Mouse (Mus musculus): ENCODE measurements at regions not wholly inside any gene's neighbourhood (a gene's known extent, or its start where the extent isn't known, plus 50 kb on each side); places are given as distances from the start of the nearest gene placed in this dataset.

GRCm38 (mm10) chr7:145111252-145112131 is 96.4 kb downstream of the 1810010D01Rik start:
- Histone ChIP-seq H3K27ac (ENCODE audit: control insufficient read depth, low read depth, low read length) (no peak overlapping the region), H3K27me3 (ENCODE audit: control insufficient read depth in 1 of 2, insufficient read depth in 2 of 2, low read length in 2 of 2) (no peaks in the 10 kb centered on the region), H3K36me3 (ENCODE audit: control insufficient read depth in 1 of 2, insufficient read depth in 2 of 2, low read length in 2 of 2) (no peaks in the 10 kb centered on the region), H3K4me1 (ENCODE audit: control insufficient read depth in 1 of 2, insufficient read depth in 2 of 2, low read length in 2 of 2) (no peaks in the 10 kb centered on the region), H3K9ac (ENCODE audit: control insufficient read depth, low read depth, low read length, poor library complexity, severe bottlenecking) (no peak overlapping the region), H3K9me3 (replicated peaks; ENCODE audit: insufficient read depth, low read length) (no peaks in the 10 kb centered on the region), H3K4me3 (ENCODE audit: control insufficient read depth in 1 of 2, insufficient read depth in 1 of 2, low read depth in 2 of 2, low read length in 2 of 2) (no peak overlapping the region), H3K79me2 (ENCODE audit: control insufficient read depth, insufficient read depth, low read length, poor library complexity) (no peaks in the 10 kb centered on the region)
- no peak for TF ChIP-seq ZNF384 (IDR thresholded peaks at IDR 0.05; ENCODE audit: low read depth, low read length)
- no peak for TF ChIP-seq GABPA (IDR thresholded peaks at IDR 0.05; ENCODE audit: low read depth, low read length)
- no peak for TF ChIP-seq GATA1 (IDR thresholded peaks at IDR 0.05; ENCODE audit: low read depth, low read length)
- no peak for TF ChIP-seq MAX (IDR thresholded peaks at IDR 0.05; ENCODE audit: low read length)
- TF ChIP-seq MAZ (IDR thresholded peaks at IDR 0.05; ENCODE audit: low read depth, low read length) = no peak
- no peak for TF ChIP-seq CHD2 (IDR thresholded peaks at IDR 0.05; ENCODE audit: low read length)
- TF ChIP-seq USF2 (IDR thresholded peaks at IDR 0.05; ENCODE audit: borderline replicate concordance in 1 of 2, insufficient read depth in 1 of 2, low read depth in 1 of 2, low read length in 2 of 2) = no peak
- TF ChIP-seq MAFK (IDR thresholded peaks at IDR 0.05; ENCODE audit: borderline replicate concordance, low read depth, low read length) = no peak
- no peak for TF ChIP-seq TAL1 (IDR thresholded peaks at IDR 0.05; ENCODE audit: low read length)
- no peak for TF ChIP-seq MXI1 (IDR thresholded peaks at IDR 0.05; ENCODE audit: low read depth, low read length)
- no peak for TF ChIP-seq CHD1 (IDR thresholded peaks at IDR 0.05; ENCODE audit: low read depth, low read length)
- no peak for TF ChIP-seq POLR2A (IDR thresholded peaks at IDR 0.05; ENCODE audit: control insufficient read depth in 1 of 2, insufficient read depth in 1 of 2, low read depth in 1 of 2, low read length in 2 of 2, poor library complexity in 1 of 2)
- TF ChIP-seq HCFC1 (IDR thresholded peaks at IDR 0.05; ENCODE audit: low read depth, low read length) = no peak
- no peak for TF ChIP-seq RAD21 (IDR thresholded peaks at IDR 0.05; ENCODE audit: low read depth, low read length)
- TF ChIP-seq KAT2A (conservative IDR thresholded peaks at IDR 0.05; ENCODE audit: low read depth, low read length) = no peak
- no peak for TF ChIP-seq ZMIZ1 (IDR thresholded peaks at IDR 0.05; ENCODE audit: low read depth, low read length)
- no peak for TF ChIP-seq NELFE (IDR thresholded peaks at IDR 0.05; ENCODE audit: low read depth, low read length)
- no peak for DNase-seq (ENCODE audit: low read depth, low spot score)

GRCm38 (mm10) chr7:145110657-145111251 is 97.2 kb downstream of the 1810010D01Rik start:
- H3K27ac ChIP-seq (ENCODE audit: control insufficient read depth, low read depth, low read length) = no peak overlapping the region
- H3K9me3 ChIP-seq (replicated peaks; ENCODE audit: insufficient read depth, low read length) = no peaks in the 10 kb centered on the region
- no peaks in the 10 kb centered on the region for H3K79me2 ChIP-seq (ENCODE audit: control insufficient read depth, insufficient read depth, low read length, poor library complexity)
- DNase-seq (ENCODE audit: low read depth, low spot score) = no peak
- no peaks in the 10 kb centered on the region for H3K4me1 ChIP-seq (ENCODE audit: control insufficient read depth in 1 of 2, insufficient read depth in 2 of 2, low read length in 2 of 2)
- no peaks in the 10 kb centered on the region for H3K36me3 ChIP-seq (ENCODE audit: control insufficient read depth in 1 of 2, insufficient read depth in 2 of 2, low read length in 2 of 2)
- TF ChIP-seq GATA1 (IDR thresholded peaks at IDR 0.05; ENCODE audit: low read depth, low read length) = no peak
- TF ChIP-seq RAD21 (IDR thresholded peaks at IDR 0.05; ENCODE audit: low read depth, low read length) = no peak
- TF ChIP-seq ZKSCAN1 (IDR thresholded peaks at IDR 0.05; ENCODE audit: low read depth, low read length) = no peak
- no peak for TF ChIP-seq ELF1 (IDR thresholded peaks at IDR 0.05; ENCODE audit: low read depth, low read length)
- no peak for TF ChIP-seq TCF12 (IDR thresholded peaks at IDR 0.05; ENCODE audit: low read depth, low read length)
- TF ChIP-seq TBP (IDR thresholded peaks at IDR 0.05; ENCODE audit: low read depth, low read length) = no peak
- TF ChIP-seq HCFC1 (IDR thresholded peaks at IDR 0.05; ENCODE audit: low read depth, low read length) = no peak
- TF ChIP-seq MYB (IDR thresholded peaks at IDR 0.05; ENCODE audit: low read depth, low read length) = no peak
- no peak for TF ChIP-seq ZMIZ1 (IDR thresholded peaks at IDR 0.05; ENCODE audit: low read depth, low read length)
- TF ChIP-seq POLR2AphosphoS5 (IDR thresholded peaks at IDR 0.05; ENCODE audit: borderline replicate concordance, low read depth, low read length) = no peak
- TF ChIP-seq JUND (IDR thresholded peaks at IDR 0.05; ENCODE audit: low read depth, low read length) = no peak
- TF ChIP-seq MAFK (IDR thresholded peaks at IDR 0.05; ENCODE audit: borderline replicate concordance, low read depth, low read length) = no peak
- no peak for TF ChIP-seq MAX (IDR thresholded peaks at IDR 0.05; ENCODE audit: low read length)
- TF ChIP-seq CHD1 (IDR thresholded peaks at IDR 0.05; ENCODE audit: low read depth, low read length) = no peak
- H3K4me3 ChIP-seq (ENCODE audit: control insufficient read depth in 1 of 2, insufficient read depth in 1 of 2, low read depth in 2 of 2, low read length in 2 of 2) = no peak overlapping the region
- no peak overlapping the region for H3K9ac ChIP-seq (ENCODE audit: control insufficient read depth, low read depth, low read length, poor library complexity, severe bottlenecking)
- no peaks in the 10 kb centered on the region for H3K27me3 ChIP-seq (ENCODE audit: control insufficient read depth in 1 of 2, insufficient read depth in 2 of 2, low read length in 2 of 2)
